Mouse (Mus musculus) CH12F3 (cell line): ENCODE measurements around the gene Cdc7.
"Not testable (repeated sequence)": the region's sequence is repeated elsewhere in the genome, so short reads cannot be mapped to it uniquely, and the experiment has no call there.

Source experiments
- in situ Hi-C: fragments of 300-500 bp; cut with MboI; formaldehyde crosslinking; loops from 2 replicates; pipeline ENCODE4 v1.14.3; 2020; ENCODE audit warnings: low sequenced_read_pairs

The Cdc7 gene

DNA sequence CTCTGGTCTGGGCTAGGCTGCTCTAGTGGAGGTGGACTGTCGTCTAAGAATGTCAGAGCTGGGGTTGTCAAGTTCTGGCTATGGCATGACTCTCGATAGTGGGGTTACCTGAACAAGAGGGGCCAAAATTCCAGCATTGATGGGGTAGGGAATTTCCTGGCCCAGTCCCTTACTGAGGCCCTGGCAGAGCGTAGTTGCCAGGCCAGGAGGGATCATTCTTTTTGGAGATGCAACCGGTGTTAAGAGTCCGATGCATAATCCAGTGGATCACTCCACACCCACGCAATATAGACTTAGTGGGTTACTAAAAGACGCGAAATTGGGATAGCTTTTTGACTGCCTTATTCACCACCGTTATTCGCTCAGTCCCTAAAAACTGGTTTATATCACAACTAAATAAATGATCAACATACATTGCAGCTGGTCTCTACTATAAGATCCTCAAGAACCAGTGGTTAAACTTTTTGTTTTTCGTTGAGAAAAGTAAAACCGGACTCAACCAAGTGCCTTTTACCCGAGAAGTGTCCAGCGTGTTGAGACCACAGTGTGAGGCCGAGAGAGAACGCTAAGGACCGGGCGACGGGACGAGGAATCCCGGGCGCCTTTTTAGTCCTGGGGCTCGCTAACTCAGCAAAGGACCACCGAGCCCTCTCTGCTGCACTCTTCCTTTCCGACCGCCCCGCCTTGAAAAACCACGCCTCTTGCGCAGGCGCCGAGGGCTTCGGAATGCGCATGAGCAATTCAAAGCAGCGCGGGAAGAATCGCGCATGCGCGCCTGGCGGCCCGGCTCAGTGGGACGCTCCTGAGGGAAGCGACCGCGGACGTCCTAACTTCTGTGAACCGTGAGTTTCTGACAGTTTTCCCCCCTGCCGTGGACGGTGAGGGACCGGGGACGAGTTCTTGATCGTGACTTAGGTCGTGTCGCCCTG, at the start of gene Cdc7:
TSS of gene Cdc7 (plus strand) at position 739 of the 929 bp plus-strand sequence.
- in situ Hi-C loops: no loop called here

- in situ Hi-C loops: no loop called here
These were observed 44.8 kb upstream of the Cdc7 start for GRCm38 (mm10) chr5:106919315-106919714.

- in situ Hi-C loops: no loop called here
These were observed 38.4 kb upstream of the Cdc7 start, which contains the start of gene Hfm1 for GRCm38 (mm10) chr5:106925488-106926368. TSS of gene Hfm1 (minus strand) at chr5:106926321.

- in situ Hi-C loops: no loop called here
These were observed 37.8 kb upstream of the Cdc7 start for GRCm38 (mm10) chr5:106926369-106926686.

GRCm38 (mm10) chr5:106927996-106928395, 36.1 kb upstream of the Cdc7 start:
- in situ Hi-C loops: no loop called here

GRCm38 (mm10) chr5:106946342-106946741, 17.8 kb upstream of the Cdc7 start:
- in situ Hi-C loops: no loop called here

GRCm38 (mm10) chr5:106948683-106949082, 15.4 kb upstream of the Cdc7 start:
- in situ Hi-C loops: no loop called here

DNA sequence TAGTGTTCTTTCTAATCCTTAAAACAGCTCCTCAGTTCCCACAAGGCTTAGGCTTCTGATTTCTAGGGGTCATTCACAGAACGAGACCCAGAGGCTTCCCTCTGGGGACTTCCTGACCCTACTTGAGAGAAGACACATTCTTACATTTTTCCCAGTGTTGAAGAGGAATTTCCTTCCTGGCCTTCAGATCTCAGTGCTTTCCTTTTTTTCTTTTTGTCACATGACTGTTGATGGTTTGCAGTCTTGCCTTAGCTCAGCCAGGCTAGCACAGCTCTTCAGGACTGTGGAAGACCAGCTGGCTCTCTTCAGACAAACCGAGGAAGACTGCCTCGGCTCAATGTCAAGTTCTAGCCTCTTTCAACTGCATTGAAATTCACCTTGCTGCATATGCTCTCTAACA, 7.7 kb upstream of the Cdc7 start:
- in situ Hi-C loops: no loop called here

- in situ Hi-C loops: no loop called here
These were observed 5.1 kb upstream of the Cdc7 start for GRCm38 (mm10) chr5:106959031-106959430.

- in situ Hi-C loops: no loop called here
These were observed 3.7 kb upstream of the Cdc7 start for GRCm38 (mm10) chr5:106960451-106960850.

DNA sequence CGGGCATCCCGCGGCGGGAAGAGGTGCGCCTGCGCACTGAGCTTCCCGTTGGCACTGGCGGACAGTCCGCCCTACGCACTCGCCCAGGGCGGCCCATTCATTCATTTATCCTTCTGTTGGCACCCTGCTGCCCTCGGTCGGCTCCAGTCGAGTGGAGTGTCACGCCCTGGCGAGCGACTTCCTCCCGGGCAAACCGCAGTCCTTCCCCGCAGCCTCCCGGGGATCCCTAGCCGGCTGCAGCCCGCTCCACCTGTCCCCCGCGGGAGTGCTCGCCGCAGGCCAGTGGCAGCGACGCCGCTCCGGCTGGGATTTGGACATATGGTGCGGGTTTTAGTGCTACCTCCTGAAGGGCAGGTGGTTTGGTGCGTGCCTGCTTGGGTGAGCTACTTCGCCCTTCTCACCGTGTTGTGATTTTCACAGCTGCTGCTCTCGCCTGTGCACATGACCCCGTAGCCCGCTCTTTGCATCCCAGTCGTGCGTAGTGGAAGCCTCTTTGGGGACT, 442 bp downstream of the Cdc7 start:
- in situ Hi-C loops: no loop called here

DNA sequence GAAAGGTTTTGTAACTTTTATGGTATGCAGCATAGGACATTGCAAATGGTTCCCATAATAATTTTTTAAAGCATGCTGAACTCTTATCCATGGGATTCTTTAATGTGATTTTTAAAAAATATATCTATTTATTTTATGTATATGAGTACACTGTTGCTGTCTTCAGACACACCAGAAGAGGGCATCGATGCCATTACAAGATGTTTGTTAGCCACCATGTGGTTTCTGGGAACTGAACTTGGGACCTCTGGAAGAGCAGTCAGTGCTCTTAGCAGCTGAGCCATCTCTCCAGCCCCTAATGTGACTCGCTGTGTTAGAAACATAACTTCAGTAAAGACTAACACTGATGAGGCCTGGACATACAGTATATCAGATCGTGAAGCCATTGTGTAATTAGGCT, 2.3 kb downstream of the Cdc7 start:
- in situ Hi-C loops: no loop called here

- in situ Hi-C loops: no loop called here
These were observed 3.5 kb downstream of the Cdc7 start for GRCm38 (mm10) chr5:106967578-106967977.

DNA sequence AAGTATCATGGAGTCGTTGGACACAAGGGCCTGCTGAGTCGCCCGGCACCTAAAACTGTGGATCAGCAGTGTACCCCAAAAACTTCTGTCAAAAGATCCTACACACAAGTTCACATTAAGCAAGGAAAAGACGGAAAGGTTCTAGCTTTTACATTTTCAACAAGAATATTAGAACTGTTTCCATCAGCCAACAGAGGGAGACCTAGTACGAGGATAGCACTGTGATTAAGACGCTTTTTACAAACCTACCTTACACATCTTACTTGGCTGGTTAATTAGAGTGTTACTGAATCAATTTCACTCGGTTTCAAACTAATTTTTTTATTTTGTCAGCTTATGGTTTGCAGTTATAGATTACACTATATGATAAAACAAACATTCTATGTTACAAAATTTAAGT, 9.8 kb downstream of the Cdc7 start:
- in situ Hi-C loops: no loop called here

DNA sequence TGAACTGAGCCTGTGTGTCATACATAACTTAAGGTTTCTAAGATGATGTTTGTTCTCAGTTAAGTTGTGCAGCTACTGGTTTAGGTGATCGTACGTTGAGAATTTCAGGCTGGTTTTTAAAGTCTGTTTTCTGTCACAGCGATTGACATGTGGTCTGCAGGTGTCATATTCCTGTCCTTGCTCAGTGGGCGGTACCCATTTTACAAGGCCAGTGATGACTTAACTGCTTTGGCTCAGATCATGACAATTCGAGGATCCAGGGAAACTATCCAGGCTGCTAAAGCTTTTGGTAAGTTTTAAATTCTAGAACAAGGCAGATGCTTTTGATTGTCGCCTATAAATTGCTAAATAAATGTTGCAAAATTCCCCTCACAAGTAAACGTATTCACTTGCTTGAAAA, 15.0 kb downstream of the Cdc7 start:
- in situ Hi-C loops: no loop called here

GRCm38 (mm10) chr5:106982298-106982952, 18.3 kb downstream of the Cdc7 start:
- in situ Hi-C loops: no loop called here

- in situ Hi-C loops: not testable (repeated sequence)
These were observed 20.8 kb downstream of the Cdc7 start for GRCm38 (mm10) chr5:106984934-106985333.

GRCm38 (mm10) chr5:106985594-106985993, 21.5 kb downstream of the Cdc7 start:
- in situ Hi-C loops: no loop called here

DNA sequence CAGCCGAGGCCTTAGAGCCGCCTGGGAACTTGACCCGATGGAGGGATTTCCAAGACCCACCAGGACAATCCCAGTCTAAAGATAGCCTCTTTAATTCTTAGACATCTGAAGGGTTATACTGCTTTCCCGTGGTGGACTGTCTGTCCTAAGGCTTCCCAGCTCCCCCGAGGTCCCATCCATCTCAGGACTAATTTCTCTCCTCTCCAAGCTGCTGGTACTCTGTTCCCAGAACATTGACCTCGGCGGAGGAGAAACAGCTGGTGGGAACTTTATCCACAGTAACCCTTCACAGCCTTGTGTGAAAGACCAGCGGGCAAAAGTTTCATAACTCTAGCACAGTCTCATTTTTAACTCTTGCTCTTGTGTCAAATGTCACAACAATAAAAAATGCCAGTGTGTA, 25.1 kb downstream of the Cdc7 start:
- in situ Hi-C loops: no loop called here

- in situ Hi-C loops: loop anchor here (10.0 kb wide), 1 partner anchor 295 kb away; the partner anchor contains the start of gene Tgfbr3
These were observed 25.7 kb downstream of the Cdc7 start for GRCm38 (mm10) chr5:106989786-106990185.
